Mouse (Mus musculus) neutrophil, adult 5-6 weeks (primary cell): Measurements from ENCODE around the gene Usp45. TPM values are rescaled to one million over a fixed set of nuclear protein-coding genes. Genes with fewer than 3 reads are reported as not detected.

Source experiments
- total RNA-seq: library from RNA; stranded (forward); fragments of 200-1000 nt; gene quantifications from 2 replicates; pipeline ENCODE4 v1.2.3, GENCODE M21; 2017

The Usp45 gene
- total RNA-seq, 1 experiment from 2014 or later = 18.5 TPM

Other genes starting within 250 kb of the Usp45 start
- not detected in 2 replicates for gene Prdm13, start 81.2 kb upstream of the Usp45 start, total RNA-seq
- 29.3 and 32.6 TPM in 2 replicates for gene Ccnc, start 39.5 kb upstream of the Usp45 start, total RNA-seq
- 8.3 and 11.4 TPM in 2 replicates for gene Tstd3, start 56 bp downstream of the Usp45 start, total RNA-seq
- gene Pnisr, start 80.4 kb downstream of the Usp45 start, total RNA-seq = 405 and 408 TPM in 2 replicates
- 2.4 and 4.2 TPM in 2 replicates for gene Coq3, start 112.5 kb downstream of the Usp45 start, total RNA-seq
- gene Faxc, start 164.2 kb downstream of the Usp45 start, total RNA-seq = 0.25 TPM in 1 of 2 replicates, not detected in the other